Mouse (Mus musculus) thymus, postnatal 0 days (tissue): ENCODE results near the gene H2-Eb2. TPM values are rescaled to one million over a fixed set of nuclear protein-coding genes. Genes with fewer than 3 reads are reported as not detected.

Experiments used
- DNase-seq: peaks from one replicate; pipeline ENCODE4 v3.0.0-alpha.2; 2015; ENCODE audit warnings: low spot score
- polyA plus RNA-seq: library from polyadenylated mRNA; unstranded; fragments of >200 nt; fragmentation: Nextera tagmentation; extraction: Ambion mirVana; gene quantifications from 2 replicates; pipeline ENCODE4 v1.2.1, GENCODE M21; 2015

The H2-Eb2 gene
- 2.3 and 3.1 TPM in 2 replicates for polyA plus RNA-seq

- peak; percentile 23 for DNase-seq
These were observed at the start of gene H2-Eb2 for GRCm38 (mm10) chr17:34325436-34325835. Gene H2-Eb2 (plus strand): TSS chr17:34325665.

GRCm38 (mm10) chr17:34280499-34281038 is 44.9 kb upstream of the H2-Eb2 start:
- no peak for DNase-seq

GRCm38 (mm10) chr17:34281836-34282235 is 43.6 kb upstream of the H2-Eb2 start:
- DNase-seq, result no peak

GRCm38 (mm10) chr17:34285371-34285770 is 40.1 kb upstream of the H2-Eb2 start:
- no peak for DNase-seq

GRCm38 (mm10) chr17:34285848-34286247 is 39.6 kb upstream of the H2-Eb2 start:
- peak; percentile 49 for DNase-seq

GRCm38 (mm10) chr17:34286501-34286900 is 39.0 kb upstream of the H2-Eb2 start:
- no peak for DNase-seq

GRCm38 (mm10) chr17:34286999-34287398 is 38.5 kb upstream of the H2-Eb2 start:
- DNase-seq, result no peak

GRCm38 (mm10) chr17:34287648-34288047 is 37.8 kb upstream of the H2-Eb2 start, which contains the start of gene H2-Aa:
Gene H2-Aa (minus strand): TSS chr17:34287823.
- DNase-seq, result peak; percentile 86

- no peak for DNase-seq
These were observed 37.3 kb upstream of the H2-Eb2 start for GRCm38 (mm10) chr17:34288131-34288530.

- peak; percentile 90 for DNase-seq
These were observed 33.9 kb upstream of the H2-Eb2 start for GRCm38 (mm10) chr17:34291609-34292008.

- DNase-seq, result no peak
These were observed 32.9 kb upstream of the H2-Eb2 start for GRCm38 (mm10) chr17:34292570-34292969.

- DNase-seq, result no peak
These were observed 31.9 kb upstream of the H2-Eb2 start for GRCm38 (mm10) chr17:34293533-34293932.

- no peak for DNase-seq
These were observed 31.2 kb upstream of the H2-Eb2 start for GRCm38 (mm10) chr17:34294249-34294648.

GRCm38 (mm10) chr17:34295307-34295706 is 30.2 kb upstream of the H2-Eb2 start:
- DNase-seq, result no peak

GRCm38 (mm10) chr17:34295891-34296794 is 29.3 kb upstream of the H2-Eb2 start:
- peak; percentile 84 for DNase-seq

- DNase-seq, result peak; percentile 23
These were observed 26.1 kb upstream of the H2-Eb2 start for GRCm38 (mm10) chr17:34299356-34299755.

GRCm38 (mm10) chr17:34300071-34300470 is 25.4 kb upstream of the H2-Eb2 start:
- no peak for DNase-seq

GRCm38 (mm10) chr17:34300691-34301566 is 24.5 kb upstream of the H2-Eb2 start:
- DNase-seq, result no peak

GRCm38 (mm10) chr17:34301670-34302190 is 23.7 kb upstream of the H2-Eb2 start:
- DNase-seq, result no peak

GRCm38 (mm10) chr17:34303789-34304188 is 21.7 kb upstream of the H2-Eb2 start:
- DNase-seq, result no peak

- DNase-seq, result peak; percentile 72
These were observed 20.7 kb upstream of the H2-Eb2 start for GRCm38 (mm10) chr17:34304751-34305150.
